Mouse (Mus musculus) heart, adult 2 months (tissue): Measurements from ENCODE around the gene Dhcr24.

Source experiments
- CTCF ChIP-seq: fragments of 200-600 bp; IDR thresholded peaks from 2 replicates; pipeline ENCODE4 v1.8.1; 2022; ENCODE audit warnings: antibody characterized with exemption, mild to moderate bottlenecking, moderate library complexity
- EP300 ChIP-seq: fragments of 200-500 bp; IDR thresholded peaks from 2 replicates; pipeline ENCODE4 v1.6.1; 2011; ENCODE audit warnings: low read depth, low read length, control low read depth; ENCODE audit not compliant: insufficient read depth
- POLR2A ChIP-seq: fragments of 200-500 bp; IDR thresholded peaks from 2 replicates; pipeline ENCODE4 v1.6.1; 2011; ENCODE audit warnings: mild to moderate bottlenecking, low read depth, low read length, control low read depth; ENCODE audit not compliant: insufficient read depth

DNA sequence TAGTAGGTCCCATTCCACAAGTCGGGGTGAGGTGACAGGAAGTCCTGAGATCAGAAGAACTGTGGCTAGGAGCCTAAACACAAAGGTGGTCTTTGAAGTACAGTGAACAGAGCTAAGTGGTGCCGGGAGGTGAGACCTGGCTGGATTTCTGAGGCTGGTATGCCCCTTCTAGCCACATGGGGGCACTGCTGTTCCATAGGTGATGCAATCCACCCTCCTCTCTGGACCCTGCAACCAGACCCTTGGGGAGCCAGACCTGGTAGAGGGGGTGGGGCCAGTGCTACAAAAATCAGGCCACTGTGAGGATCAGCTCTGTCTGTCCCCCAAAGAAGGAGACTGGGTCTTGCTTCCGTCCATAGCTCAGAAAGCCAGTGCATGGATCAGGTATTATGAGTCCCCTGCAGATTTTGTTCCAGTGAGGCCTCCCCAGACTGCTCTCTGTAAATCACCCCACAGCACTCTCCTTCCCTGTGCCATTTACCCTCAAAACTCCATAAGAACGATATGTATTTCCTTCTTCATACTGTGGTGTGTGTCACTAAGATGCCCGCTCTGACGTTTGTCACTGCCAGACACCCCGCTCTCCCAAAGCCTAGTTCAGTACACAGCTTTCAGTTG is 53.5 kb downstream of the Dhcr24 start:
- TF ChIP-seq EP300 (no peak), CTCF (peak; percentile 92), POLR2A (no peak)
